Mouse (Mus musculus): ENCODE data around the gene Neurl3. TPM values are rescaled to one million over a fixed set of nuclear protein-coding genes. Genes with fewer than 3 reads are reported as not detected.
A peak's percentile ranks its signal among the peaks of the same experiment; 100 is the strongest.

The Neurl3 gene
- total RNA-seq, 1 experiment from 2014 or later = 4.6 TPM

DNA sequence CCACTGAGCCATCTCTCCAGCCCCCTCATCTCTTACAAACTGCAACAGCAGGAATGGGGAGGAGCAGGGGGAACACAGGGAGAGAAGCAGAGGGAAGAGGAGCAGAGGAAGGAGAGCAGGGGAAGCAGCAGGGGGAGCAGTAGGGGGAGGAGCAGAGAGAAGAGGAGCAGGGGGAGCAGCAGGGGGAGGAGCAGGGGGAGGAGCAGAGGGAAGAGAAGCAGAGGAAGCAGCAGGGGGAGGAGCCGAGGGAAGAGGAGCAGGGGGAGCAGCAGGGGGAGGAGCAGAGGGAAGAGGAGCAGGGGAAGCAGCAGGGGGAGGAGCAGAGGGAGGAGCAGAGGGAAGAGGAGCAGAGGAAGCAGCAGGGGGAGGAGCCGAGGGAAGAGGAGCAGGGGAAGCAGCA lies 15.8 kb downstream of the Neurl3 start:
- DNase-seq = no peak

DNA sequence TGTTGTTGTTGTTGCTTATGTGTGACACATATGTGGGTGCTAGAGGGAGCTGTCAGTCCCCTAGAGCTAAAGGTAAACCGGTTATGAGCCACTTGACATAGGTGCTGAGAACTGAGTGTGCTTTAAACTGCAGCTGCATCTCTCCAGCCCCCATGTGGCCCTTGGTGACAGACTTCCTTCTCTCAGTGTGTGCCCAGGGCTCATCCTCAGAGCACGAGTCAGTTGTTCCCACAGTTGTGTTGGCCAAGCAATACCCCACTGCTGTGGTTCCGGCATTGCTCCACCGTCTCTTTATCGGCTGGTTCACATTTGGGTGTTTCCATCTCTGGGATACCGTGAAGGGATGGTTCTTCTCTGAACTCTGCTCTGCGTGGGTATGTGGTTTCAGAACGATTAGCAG lies 17.2 kb downstream of the Neurl3 start:
- no peak for DNase-seq

DNA sequence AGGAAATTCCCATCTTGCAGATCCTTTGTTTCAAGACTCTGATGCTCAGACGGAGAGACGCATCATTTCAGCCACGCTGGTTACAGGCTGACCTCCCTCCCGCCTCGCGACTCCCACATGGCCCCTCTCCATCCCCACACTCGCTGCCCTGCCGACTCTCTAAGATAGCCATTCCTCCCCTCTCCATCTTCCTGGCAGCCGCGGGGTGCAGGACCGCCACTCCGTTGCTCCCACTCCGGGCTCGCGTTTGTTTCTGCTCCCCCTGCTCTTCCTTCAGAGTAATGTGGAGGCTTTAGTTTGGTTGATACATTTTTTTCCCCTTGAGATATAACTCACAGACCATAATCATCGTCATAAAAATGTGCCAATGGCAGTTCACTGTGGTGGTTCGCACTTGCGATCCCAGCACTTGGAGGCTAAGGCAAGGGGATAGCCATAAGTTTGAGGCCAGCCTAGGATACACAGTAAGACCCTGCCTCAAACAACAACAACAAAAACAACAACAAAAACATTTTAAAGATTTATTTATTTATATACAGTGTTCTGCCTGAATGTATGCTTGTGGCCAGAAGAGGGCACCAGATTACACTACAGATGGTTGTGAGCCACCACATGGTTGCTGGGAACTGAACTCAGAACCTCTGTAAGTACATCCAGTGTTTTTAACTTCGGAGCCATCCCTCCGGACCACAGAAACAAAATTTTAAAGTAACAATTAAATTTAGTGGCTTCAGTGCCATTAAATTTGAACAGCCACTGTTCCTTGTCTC lies 18.4 kb downstream of the Neurl3 start:
- DNase-seq = no peak

DNA sequence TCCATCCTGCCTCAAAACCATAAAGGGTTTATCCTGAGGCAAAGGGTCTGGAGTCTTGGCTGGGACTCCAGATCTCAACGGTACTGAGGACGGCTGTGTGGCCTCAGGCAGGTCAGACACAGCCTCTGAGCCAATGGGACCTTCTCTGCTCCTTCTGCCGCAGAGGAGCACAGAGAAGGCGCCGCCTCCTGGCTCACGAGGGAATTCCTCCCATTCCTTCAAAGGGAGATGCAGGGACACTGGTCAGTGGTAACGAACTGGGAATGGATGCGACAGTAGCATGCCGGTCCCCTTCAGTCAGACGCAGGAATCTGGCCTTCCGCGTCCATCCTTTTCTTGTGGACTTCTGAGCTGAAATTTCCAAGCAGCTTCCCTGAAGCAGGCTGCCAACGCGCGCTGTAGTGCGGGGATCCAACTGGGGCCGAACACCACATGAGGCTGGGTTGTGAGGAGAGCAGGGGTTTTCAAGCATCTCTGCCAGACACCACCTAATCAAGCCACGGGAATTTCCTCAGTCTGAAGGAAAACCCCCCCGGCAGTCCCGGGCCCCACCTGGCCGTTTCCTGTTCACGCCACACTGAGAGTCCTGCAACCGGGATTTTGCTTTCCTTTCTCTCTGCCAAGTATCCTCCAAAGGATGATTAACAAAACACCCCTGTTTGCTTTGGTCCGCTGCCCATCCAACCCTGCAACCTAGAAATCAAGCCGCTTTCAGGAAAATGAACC lies 19.7 kb downstream of the Neurl3 start:
- peak; percentile 42 for DNase-seq

DNA sequence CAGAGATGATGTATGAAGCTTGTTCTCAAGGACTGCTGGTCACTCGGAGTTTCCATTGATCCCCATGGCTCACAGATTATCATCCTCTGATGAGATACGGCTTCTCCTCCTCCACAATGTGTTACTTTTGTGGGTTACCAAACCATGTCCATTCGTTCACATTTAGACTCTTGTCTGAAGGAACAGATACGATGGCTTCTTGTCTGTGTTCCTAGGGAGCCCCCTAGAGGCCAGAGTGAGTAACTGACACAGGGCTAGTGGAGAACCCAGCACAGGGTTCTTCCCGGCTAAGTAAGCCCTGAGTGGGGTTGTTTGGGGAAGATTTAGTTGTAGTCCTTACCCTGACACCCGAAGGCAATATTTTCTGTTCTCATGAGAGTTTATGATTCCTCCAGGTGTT lies 21.7 kb downstream of the Neurl3 start:
- DNase-seq = peak; percentile 58

DNA sequence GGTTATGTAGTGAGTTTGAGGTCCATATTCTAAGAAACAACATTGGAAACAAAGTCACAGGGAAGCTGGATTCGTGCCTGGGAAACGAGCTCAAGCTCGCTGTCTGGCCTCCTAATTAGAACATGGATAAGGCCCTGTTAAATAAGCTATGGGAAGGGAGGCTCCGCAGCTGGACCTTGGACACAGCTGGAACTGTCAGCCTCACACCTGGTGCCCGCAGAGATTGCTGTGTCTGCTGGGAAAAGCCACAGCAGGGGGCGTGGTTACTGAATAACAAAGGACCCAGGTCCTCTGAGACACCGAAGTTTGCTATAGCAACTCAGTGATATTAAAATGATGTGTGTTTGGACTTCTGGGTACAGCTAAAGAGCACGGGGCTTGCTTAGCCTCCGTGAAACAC lies 23.1 kb downstream of the Neurl3 start:
- no peak for DNase-seq

DNA sequence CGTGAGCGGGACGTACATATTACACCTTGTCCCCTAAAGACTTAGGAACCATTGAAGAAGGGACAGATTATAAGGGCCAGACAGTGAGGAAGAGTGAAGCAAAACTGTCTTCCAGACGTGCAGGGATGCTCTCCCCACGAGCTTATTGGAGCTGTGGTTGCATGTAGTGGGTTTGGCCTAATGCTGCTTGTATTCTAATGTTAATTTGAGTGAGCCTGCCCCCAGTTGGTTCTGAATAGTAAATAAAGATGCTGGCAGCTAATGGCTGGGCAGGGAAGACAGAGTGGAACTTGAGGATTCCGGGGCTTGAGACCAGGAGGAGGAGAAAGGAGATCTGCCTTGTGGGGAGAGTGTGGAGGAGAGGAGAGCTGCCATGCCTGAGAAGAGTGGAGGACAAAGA lies 27.8 kb downstream of the Neurl3 start:
- DNase-seq = no peak

DNA sequence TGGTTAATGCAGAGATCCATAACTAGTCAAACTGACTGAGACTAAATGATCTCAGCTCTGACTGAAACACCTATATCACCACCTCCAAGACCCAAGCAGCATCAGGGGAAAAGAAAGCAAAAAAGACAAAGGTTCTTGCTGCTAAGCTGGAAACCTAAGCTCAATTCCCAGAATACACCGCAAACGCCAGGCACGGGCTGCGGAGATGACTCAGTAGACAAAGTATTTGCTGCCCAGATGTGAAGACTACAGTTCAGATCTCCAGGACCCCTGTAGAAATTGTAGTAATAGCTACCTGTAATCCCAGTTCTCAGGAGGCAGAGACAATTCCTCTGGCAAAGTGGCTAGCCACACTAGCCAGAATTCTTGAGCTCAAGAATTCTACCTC lies 29.7 kb downstream of the Neurl3 start:
- DNase-seq = no peak

DNA sequence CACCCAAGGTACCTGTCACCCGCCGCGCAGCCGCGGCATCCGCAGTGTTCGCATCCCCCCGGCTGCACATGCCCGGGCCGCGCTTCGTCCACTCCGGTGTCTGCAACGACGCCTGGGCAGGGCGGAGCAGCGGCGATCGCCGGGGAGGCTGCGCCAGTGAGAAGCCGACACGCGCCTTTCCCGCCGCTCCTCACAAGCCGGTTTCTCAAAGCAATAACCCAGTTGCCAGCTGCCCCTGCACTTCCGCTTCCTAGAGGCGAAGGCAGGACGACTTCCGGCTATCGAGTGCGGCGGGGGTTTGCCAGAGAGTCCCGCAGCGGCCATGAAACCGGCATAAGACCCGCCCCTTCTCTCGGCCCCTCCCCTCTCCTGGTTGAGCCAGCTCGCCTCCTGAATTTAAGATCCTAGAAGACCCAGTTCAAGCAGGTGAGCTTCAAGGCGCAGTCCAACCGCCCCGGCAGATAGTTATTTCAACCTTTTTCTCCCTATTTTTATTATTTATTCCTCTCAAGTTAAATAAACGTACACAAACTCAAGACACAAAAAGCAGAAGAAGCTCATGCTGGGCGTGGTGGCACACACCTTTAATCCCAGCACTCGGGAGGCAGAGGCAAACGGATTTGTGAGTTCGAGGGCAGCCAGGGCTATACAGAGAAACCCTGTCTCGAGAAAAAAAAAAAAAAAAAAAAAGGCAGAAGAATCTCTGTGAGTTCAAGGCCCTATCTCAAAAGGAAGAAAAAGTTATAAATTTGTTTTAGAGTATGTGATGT lies 30.2 kb downstream of the Neurl3 start, which contains the start of gene Uggt1:
Gene Uggt1, minus strand, starts transcription at position 663 of the 770 bp plus-strand sequence.
- peak; percentile 91 for DNase-seq

DNA sequence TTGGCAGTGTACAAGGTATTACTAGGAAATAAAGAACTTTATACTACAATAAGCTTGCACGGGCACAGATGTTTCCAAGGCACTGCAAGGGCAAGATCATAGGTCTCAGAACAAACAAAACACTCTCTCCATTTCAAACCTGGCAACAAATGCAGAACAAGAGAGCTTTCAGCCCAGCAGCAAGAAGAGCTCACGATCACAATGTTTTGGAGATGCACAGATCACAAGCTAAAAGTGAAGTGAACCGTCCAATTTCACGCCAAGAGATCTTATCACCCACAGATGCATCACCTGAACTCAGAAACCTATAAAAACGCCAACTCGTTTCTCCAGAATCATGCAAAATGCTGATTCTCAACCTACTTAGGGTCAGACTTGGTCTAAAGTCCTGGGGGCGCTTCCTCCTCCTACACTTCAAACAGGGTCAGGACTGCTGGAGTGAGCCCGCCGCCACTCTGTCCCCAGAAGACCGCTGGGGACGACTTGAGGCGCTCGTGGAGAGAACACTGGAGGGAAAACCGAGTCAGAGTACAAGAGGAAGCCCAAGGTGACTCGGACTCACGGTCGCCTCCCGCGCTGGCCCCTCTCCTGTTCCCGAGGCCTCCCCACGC lies 30.9 kb downstream of the Neurl3 start:
- no peak for DNase-seq

DNA sequence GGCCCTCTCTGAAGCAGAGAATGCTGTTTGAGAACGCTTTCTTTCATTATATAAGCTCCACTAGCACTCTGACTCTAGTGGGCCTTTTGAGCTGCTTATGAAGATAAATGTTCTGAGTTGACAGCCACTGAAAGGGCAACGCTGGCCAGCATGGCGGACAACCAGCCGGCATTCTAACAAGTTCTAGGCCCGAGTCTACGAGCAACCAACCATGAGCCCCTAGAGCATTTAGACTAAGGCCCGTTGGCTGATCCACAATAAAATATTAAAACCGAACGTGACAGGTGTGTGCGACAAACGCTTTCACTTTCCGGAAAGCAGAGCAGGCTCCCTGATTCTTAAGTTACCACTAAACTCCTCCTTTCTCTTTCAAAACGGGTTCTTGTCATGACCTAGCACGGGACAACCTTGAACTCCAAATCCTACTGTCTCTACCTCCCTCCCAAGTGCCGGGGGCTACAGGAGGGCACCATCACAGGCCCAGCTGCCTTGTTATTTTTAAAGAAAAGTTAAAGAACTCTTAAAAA lies 32.5 kb downstream of the Neurl3 start:
- DNase-seq = no peak

DNA sequence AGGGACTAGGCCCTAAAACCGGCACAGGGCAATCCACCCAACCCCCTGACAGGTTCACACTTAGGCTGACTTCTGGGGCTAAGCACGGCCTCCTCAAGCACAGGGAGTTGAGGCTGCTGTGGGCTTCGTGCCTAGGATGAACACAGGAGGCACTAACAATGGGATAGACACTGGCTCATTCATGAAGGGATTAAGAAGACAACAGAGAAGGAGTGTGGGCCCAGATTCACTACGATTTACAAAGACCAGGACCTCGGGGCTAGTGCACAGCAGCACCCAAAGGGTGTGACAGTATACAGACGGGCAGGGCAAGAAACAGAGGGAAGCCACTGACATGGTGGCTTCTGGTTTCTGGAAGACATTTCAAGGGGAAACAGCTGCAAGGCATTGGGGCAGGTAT lies 34.3 kb downstream of the Neurl3 start:
- no peak for DNase-seq

DNA sequence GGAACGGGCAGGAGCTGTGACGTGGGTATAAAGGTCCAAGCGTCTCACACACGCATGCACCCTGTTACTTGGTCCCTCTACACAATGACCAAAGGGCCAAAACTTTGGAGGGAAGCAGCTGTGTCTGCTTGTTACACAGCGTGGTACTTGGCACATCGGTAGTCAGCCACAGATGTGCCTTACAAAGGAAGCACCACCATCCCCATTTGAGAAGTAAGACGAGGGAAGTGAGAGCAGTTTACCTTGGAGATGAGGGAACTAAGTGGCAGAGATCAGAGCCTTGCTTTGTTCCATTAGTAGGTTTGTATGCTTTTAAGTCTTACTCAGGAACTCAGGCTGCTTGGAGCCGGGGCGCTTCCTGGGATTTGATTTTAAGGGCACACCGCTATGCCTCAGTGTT lies 35.1 kb downstream of the Neurl3 start:
- DNase-seq = no peak

DNA sequence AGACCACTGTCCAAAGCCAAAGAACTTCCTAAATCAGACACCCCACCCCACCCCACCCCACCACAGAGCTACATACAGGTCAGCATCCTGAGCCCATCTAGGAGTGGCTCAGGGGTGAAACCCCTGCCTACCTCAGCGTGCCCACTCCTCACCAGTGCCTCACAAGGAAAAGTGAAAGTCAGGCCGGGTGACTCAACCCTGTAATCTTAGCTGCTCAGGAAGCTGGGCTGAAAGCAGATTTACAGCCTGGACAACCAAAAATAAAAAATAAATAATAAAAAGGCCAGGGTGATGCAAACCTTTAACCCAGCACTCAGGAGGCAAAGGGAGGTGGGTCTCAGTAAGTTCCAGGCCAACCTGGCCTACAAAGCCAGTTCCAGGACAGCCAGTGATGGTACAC lies 38.6 kb downstream of the Neurl3 start:
- DNase-seq = no peak

DNA sequence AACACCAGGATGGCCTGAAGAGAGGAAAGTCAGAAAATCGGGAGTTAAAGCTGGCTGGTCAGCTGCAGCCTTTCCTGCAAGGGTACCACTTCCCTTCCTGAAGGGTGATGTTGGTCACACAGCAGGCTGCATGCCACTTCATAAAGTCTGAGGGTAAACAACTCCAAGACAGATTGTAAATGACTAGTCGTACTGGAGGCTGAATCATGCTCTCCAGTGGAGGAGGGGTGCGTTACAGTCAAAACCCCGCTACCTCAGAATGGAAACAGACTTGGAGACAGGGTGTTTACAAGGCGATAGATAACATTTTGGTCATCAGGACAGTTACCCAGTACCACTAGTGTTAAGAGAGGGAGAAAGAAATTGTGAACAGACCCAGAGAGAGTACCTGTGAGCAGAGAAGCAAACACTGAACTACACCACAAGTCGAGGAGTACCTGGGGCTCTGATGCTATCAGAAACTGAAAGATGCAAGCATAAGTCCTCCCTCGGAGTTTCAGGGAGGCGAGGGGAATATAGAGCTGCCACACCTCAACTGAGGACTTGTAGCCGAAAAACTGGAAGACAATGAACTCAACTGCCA lies 39.3 kb downstream of the Neurl3 start:
- no peak for DNase-seq

DNA sequence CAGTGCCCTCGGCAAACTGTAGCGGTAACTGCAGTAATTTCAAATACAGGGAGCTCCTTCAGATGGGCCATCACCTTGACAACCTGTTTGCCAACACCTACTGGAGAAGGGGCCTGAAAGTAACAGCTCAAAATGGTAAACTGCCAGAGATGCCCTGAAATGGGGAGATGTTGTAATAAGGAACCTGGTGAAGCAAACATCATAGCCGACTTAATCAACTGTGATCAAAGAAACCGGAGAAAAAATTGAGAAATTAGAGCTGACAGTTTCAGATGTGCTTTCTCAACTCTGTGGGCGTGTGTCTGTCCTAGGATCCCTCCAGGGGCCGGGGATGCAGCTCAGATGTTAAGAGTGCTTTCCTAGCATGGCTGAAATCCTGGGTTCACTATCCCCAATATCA lies 41.3 kb downstream of the Neurl3 start:
- DNase-seq = no peak

DNA sequence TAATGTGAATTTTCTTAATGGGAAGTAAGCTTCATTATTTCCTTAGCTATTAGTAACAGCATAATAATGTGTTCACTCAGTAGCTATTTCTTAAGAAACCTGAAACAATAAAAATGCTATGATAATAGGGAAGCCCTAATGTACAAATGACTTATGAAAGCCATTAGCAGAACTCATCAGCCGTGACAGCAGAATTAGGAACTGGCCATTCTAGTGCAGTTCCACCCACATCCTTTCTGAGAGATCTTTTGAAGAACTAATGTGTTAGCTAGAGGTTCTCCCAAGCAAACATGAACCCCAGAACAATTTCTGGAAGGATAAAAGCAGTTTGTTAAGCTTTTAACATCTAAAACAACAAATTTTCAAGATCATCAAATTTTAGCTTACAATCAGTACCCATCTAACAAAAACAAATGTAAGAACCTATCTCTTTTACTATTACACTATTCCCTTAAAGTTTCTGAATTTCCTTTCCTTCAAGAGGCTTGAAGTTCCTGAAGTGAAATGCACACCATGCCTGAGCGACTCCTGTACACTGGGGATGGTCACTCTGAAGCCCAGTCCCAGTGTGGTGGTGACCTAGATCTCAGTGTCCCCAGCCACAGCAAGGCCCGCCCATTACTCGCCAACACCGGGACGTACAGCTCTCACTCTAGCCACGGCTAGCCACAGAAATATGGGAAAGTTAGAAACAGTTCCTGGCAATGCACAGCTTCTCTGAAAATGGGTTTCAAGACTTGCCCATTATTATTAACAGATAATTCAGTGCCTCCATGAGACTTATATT lies 43.4 kb downstream of the Neurl3 start:
- DNase-seq = no peak

DNA sequence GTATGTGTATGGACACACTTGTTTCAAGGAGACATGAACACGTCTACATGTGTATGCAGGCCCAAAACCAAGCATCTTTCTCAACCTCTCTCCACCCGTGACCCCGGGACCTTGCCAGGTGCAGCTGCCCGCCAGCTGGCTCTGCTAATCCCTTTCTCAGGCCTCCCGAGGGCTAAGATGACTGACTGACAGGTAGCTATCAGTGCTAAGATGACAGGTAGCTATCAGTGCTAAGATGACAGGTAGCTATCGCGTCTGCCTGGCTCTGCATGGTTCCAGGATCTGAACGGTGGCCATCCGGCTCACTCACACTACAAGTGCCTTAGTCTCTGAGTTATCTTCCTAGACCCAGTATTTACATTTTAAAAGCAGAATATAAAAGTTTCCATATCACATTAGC lies 46.0 kb downstream of the Neurl3 start:
- no peak for DNase-seq

DNA sequence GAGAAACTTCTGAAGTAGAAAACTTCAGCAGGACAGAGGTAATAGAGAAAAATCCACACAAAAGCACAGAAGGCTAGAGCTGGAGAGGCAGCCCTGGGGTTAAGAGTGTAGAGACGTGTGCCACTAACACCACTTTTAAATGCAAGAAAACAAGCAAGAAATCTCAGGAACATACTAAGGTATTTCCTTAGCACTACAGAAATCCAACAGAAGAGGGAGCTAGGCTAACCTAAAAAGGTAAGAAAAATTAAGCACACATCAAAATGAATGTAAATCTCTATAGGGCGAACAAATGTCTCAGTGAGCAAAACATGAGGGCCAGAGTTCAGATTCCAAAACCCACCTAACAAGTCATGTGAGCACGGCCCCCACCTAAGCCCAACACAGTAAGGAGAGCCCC lies 49.8 kb downstream of the Neurl3 start:
- no peak for DNase-seq
